Mouse (Mus musculus): ENCODE measurements around the gene Tenm2.

Tenm2 gene

GRCm38 (mm10) chr11:36059325-36059843, 1176.4 kb downstream of the Tenm2 start:
- no peak for DNase-seq (ENCODE audit: low read depth, low spot score)

- DNase-seq (ENCODE audit: low read depth, low spot score): no peak
Measured at GRCm38 (mm10) chr11:36056525-36056924, 1179.2 kb downstream of the Tenm2 start.

- no peak for DNase-seq (ENCODE audit: low read depth, low spot score)
Measured at GRCm38 (mm10) chr11:36054323-36054722, 1181.4 kb downstream of the Tenm2 start.

GRCm38 (mm10) chr11:36053457-36053856, 1182.3 kb downstream of the Tenm2 start:
- DNase-seq (ENCODE audit: low read depth, low spot score): no peak

GRCm38 (mm10) chr11:36052598-36052997, 1183.2 kb downstream of the Tenm2 start:
- DNase-seq (ENCODE audit: low read depth, low spot score): no peak

DNA sequence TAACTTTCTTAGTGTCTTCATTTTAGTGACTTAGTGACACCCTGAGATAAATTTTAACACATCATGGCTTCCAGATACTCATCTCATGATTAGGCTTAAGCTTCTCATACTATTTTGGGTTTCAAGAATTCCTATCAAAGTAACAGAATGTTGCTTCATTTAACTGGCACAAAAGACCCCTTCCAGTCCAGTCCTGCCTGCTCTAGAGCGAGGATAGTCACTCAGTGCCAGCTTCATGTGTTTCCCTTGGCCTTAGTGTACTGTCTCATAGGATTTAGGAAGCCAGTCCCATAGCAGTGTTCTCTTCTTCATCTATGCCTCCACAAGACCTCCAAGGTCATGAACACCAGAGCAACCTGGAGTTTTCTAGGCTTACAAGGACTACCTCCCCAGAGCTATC, 1183.7 kb downstream of the Tenm2 start:
- no peak for DNase-seq (ENCODE audit: low read depth, low spot score)

DNA sequence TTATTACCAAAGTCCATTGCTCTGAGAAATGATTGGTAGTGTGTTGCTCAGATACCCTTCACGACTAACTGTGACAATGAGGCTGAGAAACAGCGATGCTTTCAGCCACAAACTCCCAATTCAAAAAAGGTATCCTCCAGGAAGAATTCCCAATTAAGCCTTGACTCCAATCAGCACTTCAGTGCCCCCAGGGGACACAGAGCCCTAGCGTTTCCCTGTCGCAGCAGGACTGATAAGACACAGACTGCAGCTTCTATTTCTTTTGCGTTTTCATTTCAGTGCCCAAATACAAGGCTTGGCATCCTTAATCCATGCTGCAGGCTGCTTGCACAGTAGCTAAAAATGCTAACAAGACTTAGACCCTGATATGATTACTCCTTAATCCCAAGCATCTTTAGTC, 1186.2 kb downstream of the Tenm2 start:
- no peak for DNase-seq (ENCODE audit: low read depth, low spot score)

GRCm38 (mm10) chr11:36045681-36046276, 1190.0 kb downstream of the Tenm2 start:
- DNase-seq (ENCODE audit: low read depth, low spot score): peak; percentile 88

DNA sequence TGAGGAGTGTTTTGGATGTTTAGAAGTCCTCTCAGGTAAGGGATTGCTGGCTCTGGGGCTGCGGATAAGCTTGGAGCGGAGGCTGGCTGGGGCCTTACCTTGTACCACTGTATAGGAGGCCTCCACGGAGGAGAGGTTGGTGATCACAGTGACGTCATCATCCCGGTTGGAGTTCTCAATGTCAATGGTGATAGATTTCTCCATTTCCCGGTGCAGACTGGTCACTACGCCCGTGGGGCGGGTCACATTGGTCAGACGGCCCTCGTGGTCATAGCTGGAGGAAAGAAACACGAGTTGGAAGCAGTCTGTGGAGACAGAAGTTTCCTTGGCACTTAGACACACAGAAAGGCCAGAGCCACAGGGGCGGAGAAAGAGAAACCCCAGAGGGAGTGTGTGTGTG, 1194.4 kb downstream of the Tenm2 start:
- DNase-seq (ENCODE audit: low read depth, low spot score): no peak

GRCm38 (mm10) chr11:36040508-36041233, 1195.1 kb downstream of the Tenm2 start:
- no peak for DNase-seq (ENCODE audit: low read depth, low spot score)

DNA sequence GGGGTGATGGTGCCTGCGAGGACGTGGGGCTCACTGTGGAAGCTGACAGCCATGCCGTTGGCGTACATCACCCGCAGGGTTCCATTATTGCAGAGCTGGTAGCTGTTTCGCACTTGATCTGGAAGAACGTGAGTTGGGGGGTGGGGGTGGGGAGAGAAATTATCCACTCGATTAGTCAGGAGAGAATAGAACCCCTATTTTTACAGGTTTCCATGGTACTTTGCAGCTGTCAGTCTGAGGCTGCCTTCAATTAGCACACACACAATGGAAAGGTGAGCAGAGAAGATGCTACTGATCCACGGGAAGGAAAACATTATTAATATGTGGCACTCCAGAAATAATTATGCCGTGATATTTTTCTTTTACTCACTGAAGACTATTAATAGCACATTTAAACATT, 1195.9 kb downstream of the Tenm2 start:
- DNase-seq (ENCODE audit: low read depth, low spot score): no peak

DNA sequence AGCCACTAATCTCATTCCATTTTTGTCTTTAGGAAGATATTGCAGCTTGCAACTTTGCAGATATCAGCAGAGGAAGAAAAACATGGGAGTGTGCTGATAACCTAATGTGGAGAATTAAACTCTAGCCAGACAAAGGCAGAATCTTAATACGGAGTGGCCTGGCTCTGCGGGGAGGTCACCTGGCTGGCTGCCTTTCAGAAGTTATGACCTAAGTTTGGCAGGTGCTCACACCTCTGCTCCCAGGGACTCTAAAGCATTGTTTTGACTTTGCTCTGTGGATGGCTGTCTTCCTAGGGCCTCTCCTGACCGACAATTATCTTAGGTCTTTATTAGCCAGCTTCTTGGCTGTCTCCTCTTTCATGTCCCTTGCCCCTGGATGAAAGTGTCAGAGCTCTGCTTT, 1197.4 kb downstream of the Tenm2 start:
- DNase-seq (ENCODE audit: low read depth, low spot score): no peak

DNA sequence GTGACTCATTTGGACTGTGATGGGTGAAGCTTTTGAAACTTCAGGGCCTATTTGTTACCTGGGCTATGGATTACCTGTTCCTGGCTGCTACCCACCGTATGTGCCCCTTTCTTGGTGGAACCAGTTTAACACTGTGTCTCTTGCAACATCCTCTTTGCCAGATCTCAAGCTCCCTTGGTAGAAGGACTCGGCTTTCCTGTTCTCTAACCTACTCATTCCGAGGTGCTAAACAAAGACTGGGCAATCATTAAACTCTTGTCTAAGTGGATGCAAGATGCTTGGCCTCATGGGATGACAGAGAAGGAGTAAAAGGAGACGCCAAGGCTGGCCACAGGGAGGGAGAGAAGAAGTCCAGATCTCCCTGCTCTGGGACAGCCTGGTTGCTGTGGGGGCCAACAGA, 1198.5 kb downstream of the Tenm2 start:
- DNase-seq (ENCODE audit: low read depth, low spot score): no peak

- peak; percentile 67 for DNase-seq (ENCODE audit: low read depth, low spot score)
Measured at GRCm38 (mm10) chr11:36036061-36036695, 1199.6 kb downstream of the Tenm2 start.

DNA sequence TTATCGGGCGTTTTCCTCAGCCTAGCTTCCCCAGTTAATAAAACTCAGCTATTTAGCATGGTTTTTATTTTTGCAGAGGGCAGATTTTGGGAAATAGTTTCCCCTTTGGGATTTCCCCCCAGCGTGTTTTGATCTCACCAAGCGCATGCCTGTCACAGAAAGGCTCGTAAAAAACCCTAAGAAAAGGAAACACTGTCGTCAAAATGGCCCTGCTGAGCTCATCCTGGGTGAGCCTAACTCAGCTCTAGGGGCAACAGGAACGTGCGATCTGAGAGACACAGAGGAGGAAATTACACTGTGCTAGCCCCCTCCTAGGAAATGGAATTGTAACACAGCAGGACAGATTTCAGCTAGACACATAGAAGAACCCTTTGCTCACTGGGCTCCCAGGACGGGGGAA, 1204.0 kb downstream of the Tenm2 start:
- no peak for DNase-seq (ENCODE audit: low read depth, low spot score)

DNA sequence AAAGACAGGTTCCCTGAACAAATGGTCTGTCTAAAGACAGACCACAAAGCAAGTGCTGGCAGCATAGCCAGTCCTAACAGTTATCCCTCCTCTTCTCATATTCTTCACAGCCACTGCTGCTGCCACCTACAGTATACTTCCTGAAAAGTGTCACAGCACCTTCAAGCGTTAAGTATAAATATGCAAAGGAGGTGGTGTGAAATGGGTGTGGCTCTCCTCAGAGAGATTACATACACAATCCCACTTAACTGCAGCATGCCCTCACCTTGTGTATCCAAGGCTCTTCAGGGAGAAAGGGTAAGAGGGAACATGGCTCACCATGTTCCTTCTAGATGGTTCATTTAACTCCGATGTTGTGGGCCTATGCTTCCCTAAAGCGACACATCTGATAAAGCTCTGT, 1215.8 kb downstream of the Tenm2 start:
- DNase-seq (ENCODE audit: low read depth, low spot score): no peak

GRCm38 (mm10) chr11:36013179-36013578, 1222.6 kb downstream of the Tenm2 start:
- no peak for DNase-seq (ENCODE audit: low read depth, low spot score)

DNA sequence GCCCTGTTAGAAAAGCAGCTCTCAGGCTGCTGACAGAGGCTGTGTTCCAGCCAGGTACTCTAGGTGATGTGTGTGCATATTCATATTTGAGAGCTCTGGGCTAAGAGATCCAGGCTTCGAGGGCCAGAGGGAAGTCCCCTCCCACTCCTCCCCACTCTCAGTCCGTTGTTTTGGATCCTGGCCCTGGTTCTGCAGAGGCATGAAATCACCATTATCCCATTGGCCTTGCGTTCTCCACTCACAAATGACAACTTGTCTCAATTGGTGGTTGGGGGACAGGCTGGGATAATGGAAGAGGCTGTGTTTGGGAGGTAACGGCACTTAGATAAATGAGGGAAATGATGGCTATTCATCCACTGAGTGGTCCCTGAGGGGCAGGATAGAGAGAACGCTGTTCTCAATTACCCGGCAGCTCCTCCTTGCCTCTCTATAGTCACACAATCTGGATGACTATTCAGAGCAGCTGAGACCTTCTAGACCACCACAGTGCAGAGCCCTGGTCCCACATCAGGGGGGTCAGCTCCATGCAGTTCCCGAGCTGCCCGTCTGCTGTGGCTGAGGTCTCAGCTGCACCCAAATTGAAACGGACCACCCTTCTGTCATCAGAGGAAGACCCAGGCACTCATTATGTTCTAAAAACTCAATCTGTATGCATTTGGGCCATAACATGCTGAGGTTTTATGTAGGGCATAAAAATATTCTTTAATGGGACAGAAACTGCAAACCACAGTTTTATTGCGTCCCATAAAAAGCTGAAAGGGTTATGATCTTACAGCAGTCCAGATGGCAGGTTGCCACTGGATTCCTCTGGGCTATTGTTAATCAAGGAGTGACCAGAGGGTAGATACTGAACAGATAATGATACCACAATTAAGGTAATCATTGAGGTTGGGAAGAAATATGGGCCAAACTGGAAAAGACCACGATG, 1226.2 kb downstream of the Tenm2 start:
- peak; percentile 62 for DNase-seq (ENCODE audit: low read depth, low spot score)

- DNase-seq (ENCODE audit: low read depth, low spot score): no peak
Measured at GRCm38 (mm10) chr11:36002900-36003299, 1232.9 kb downstream of the Tenm2 start.

GRCm38 (mm10) chr11:36001282-36001970, 1234.3 kb downstream of the Tenm2 start:
- peak; percentile 94 for DNase-seq (ENCODE audit: low read depth, low spot score)

Data from mesoderm, embryonic 11.5 days (tissue).